Mouse (Mus musculus): ENCODE results near the gene Lhfp. TPM values are rescaled to one million over a fixed set of nuclear protein-coding genes. Genes with fewer than 3 reads are reported as not detected.

Lhfp gene
- polyA plus RNA-seq, 1 experiment: 17.8 TPM

DNA sequence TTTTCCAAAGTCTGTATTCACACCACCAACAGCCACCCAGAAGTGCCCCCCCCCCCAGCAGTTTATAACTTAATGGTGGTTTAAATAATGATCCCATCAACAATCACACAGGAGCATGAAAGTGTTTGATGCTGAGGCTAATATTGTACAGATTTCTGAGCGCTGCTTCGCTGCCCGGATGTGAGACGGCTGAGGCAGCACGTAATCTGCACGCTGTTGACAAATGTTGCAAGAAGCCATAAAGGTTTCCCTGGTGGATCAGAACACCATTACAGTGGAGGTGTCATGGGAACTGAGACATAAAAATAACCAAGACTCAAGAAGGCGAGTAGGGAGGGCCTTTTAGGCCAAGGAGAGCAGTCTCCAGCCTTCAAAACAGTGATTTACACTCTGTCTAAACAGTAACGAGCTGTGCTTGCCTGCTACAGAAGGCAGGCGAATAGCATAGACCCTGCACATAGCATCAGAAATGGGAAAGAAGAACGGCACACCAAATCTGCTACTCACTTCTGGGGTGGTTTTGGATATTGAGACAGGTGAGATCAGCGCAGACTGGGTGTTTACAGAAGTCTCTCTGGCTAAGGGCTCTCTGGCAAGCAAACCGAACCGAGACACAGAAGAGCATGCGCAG lies 248.4 kb downstream of the Lhfp start:
- no peak for TF ChIP-seq POLR2AphosphoS2 (IDR thresholded peaks at IDR 0.05; ENCODE audit: insufficient read length, low read depth)
- no peak for TF ChIP-seq USF1 (IDR thresholded peaks at IDR 0.05; ENCODE audit: low read depth)
- TF ChIP-seq CEBPB (IDR thresholded peaks at IDR 0.05; ENCODE audit: insufficient read depth, poor library complexity, severe bottlenecking): no peak
- no peak for TF ChIP-seq TCF12 (IDR thresholded peaks at IDR 0.05; ENCODE audit: insufficient read depth, poor library complexity, severe bottlenecking)
- Histone ChIP-seq H3ac (ENCODE audit: control insufficient read depth, insufficient read length) (no peak overlapping the region), H3K4me2 (ENCODE audit: low read depth) (no peak overlapping the region), H3K79me2 (ENCODE audit: control insufficient read depth, insufficient read depth) (no peaks in the 10 kb centered on the region), H3K36me3 (ENCODE audit: control insufficient read depth, insufficient read depth) (no peaks in the 10 kb centered on the region), H3K4me3 (no peak overlapping the region), H3K27me3 (ENCODE audit: control insufficient read depth, insufficient read depth, insufficient read length) (no peaks in the 10 kb centered on the region)

DNA sequence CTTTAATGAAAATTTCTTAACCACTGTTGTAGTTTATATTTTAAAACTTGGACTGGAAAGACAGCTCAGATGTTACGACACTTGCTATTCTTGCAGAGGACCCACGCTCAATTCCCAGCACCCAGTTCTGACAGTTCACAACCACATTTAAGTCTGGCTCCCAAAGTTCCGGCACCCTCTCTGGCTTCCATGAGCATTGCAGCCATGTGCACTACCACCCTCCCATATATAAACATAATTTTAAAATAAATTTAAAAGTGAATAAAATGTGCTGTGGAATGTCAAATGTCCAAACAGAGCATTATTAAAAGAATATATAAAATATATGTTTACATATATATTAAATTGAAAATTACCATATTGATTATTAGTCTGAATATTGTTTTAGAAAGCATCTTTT lies 249.9 kb downstream of the Lhfp start:
- no peak overlapping the region for H3ac ChIP-seq (ENCODE audit: control insufficient read depth, insufficient read length)
- no peak overlapping the region for H3K4me2 ChIP-seq (ENCODE audit: low read depth)
- H3K79me2 ChIP-seq (ENCODE audit: control insufficient read depth, insufficient read depth): no peaks in the 10 kb centered on the region
- no peaks in the 10 kb centered on the region for H3K27me3 ChIP-seq (ENCODE audit: control insufficient read depth, insufficient read depth, insufficient read length)
- H3K36me3 ChIP-seq (ENCODE audit: control insufficient read depth, insufficient read depth): no peaks in the 10 kb centered on the region
- TF ChIP-seq TCF3 (IDR thresholded peaks at IDR 0.05; ENCODE audit: insufficient read length, low read depth): no peak
- no peak overlapping the region for H3K4me3 ChIP-seq

DNA sequence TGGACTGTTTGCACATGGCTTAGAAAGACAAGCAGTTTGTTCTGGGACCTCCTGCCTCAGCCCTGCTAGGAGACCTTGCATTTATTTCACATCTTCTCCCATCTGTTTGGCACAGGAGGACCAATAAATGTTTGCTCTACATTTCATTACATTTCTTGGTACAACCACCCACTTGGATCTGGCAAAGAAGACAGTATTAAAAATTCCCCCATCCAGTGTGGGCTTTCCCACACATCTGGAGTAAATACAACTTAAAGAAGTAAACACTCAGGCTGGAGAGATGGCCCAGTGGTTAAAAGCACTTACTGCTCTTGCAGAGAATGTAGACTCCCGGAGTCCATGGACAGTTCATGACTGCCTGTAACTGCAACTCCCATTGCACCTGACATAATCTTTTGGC lies 250.6 kb downstream of the Lhfp start:
- Histone ChIP-seq H3K27me3 (ENCODE audit: control insufficient read depth, insufficient read depth, insufficient read length) (no peaks in the 10 kb centered on the region), H3K79me2 (ENCODE audit: control insufficient read depth, insufficient read depth) (no peaks in the 10 kb centered on the region), H3K4me3 (no peak overlapping the region), H3ac (ENCODE audit: control insufficient read depth, insufficient read length) (no peak overlapping the region), H3K4me2 (ENCODE audit: low read depth) (no peak overlapping the region), H3K36me3 (ENCODE audit: control insufficient read depth, insufficient read depth) (no peaks in the 10 kb centered on the region)
- no peak for TF ChIP-seq USF1 (IDR thresholded peaks at IDR 0.05; ENCODE audit: low read depth)
- no peak for TF ChIP-seq POLR2A (IDR thresholded peaks at IDR 0.05; ENCODE audit: insufficient read length, low read depth)
- TF ChIP-seq E2F4 (IDR thresholded peaks at IDR 0.05; ENCODE audit: insufficient read depth): no peak
- TF ChIP-seq REST (IDR thresholded peaks at IDR 0.05; ENCODE audit: insufficient read depth, insufficient read length): no peak
- TF ChIP-seq CEBPB (IDR thresholded peaks at IDR 0.05; ENCODE audit: insufficient read depth, poor library complexity, severe bottlenecking): no peak
- TF ChIP-seq MAX (IDR thresholded peaks at IDR 0.05; ENCODE audit: low read depth): no peak
- TF ChIP-seq MYOG (IDR thresholded peaks at IDR 0.05; ENCODE audit: control insufficient read depth in 1 of 3, insufficient read depth in 1 of 3, insufficient read length in 2 of 3, low read depth in 2 of 3): no peak
- TF ChIP-seq MYOD1 (IDR thresholded peaks at IDR 0.05; ENCODE audit: control insufficient read depth in 1 of 3, insufficient read length in 2 of 3, low read depth in 2 of 3): no peak
- TF ChIP-seq POLR2AphosphoS2 (IDR thresholded peaks at IDR 0.05; ENCODE audit: insufficient read length, low read depth): no peak
- TF ChIP-seq TCF12 (IDR thresholded peaks at IDR 0.05; ENCODE audit: insufficient read depth, poor library complexity, severe bottlenecking): no peak
- no peak for TF ChIP-seq SRF (IDR thresholded peaks at IDR 0.05; ENCODE audit: control insufficient read depth, insufficient read length, low read depth)
- no peak for TF ChIP-seq TCF3 (IDR thresholded peaks at IDR 0.05; ENCODE audit: insufficient read length, low read depth)

DNA sequence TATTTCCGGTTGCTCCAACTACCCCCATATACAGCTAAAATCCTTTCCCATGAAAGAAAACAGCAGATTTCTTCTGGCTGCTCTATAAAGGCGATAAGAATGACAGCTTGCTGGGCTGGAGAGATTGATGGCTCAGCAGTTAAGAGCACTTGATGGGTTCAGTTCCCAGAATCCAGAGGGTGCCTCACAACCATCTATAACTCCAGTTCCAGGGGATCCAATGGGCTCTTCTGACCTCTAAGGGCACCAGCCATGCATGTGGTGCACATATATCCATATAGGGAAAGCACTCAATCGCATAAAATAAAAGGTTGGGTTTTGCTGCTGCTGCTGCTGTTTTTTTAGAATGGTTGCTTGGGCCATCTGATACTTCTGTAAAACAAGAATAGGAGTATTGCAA lies 251.1 kb downstream of the Lhfp start:
- no peak overlapping the region for H3ac ChIP-seq (ENCODE audit: control insufficient read depth, insufficient read length)
- no peaks in the 10 kb centered on the region for H3K36me3 ChIP-seq (ENCODE audit: control insufficient read depth, insufficient read depth)
- H3K79me2 ChIP-seq (ENCODE audit: control insufficient read depth, insufficient read depth): no peaks in the 10 kb centered on the region
- H3K4me3 ChIP-seq: no peak overlapping the region
- no peaks in the 10 kb centered on the region for H3K27me3 ChIP-seq (ENCODE audit: control insufficient read depth, insufficient read depth, insufficient read length)
- no peak overlapping the region for H3K4me2 ChIP-seq (ENCODE audit: low read depth)
- TF ChIP-seq TCF3 (IDR thresholded peaks at IDR 0.05; ENCODE audit: insufficient read length, low read depth): no peak
- TF ChIP-seq SRF (IDR thresholded peaks at IDR 0.05; ENCODE audit: control insufficient read depth, insufficient read length, low read depth): no peak
- TF ChIP-seq MYOG (IDR thresholded peaks at IDR 0.05; ENCODE audit: control insufficient read depth in 1 of 3, insufficient read depth in 1 of 3, insufficient read length in 2 of 3, low read depth in 2 of 3): no peak

DNA sequence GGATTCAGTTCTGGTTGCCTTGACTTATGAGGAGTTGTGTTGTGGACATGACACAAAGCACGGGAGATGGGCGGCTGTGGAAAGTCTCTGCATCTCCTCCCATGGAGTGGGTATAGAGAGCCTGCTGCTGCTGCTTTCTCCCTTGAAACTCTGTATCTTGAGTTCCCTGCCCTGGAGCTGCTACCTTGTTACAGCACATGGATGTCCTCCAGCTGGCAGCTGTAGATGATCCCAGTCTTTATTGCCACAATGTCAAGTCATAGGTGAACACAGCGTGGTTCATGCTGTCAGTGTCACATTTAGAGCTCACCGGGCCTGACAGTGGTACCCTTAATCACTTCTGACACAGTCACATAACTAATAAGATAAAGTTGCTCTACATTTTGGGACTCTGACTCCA lies 251.7 kb downstream of the Lhfp start:
- Histone ChIP-seq H3ac (ENCODE audit: control insufficient read depth, insufficient read length) (no peak overlapping the region), H3K27me3 (ENCODE audit: control insufficient read depth, insufficient read depth, insufficient read length) (no peaks in the 10 kb centered on the region), H3K36me3 (ENCODE audit: control insufficient read depth, insufficient read depth) (no peaks in the 10 kb centered on the region), H3K4me3 (no peak overlapping the region), H3K79me2 (ENCODE audit: control insufficient read depth, insufficient read depth) (no peaks in the 10 kb centered on the region), H3K4me2 (ENCODE audit: low read depth) (no peak overlapping the region)
- no peak for TF ChIP-seq CEBPB (IDR thresholded peaks at IDR 0.05; ENCODE audit: insufficient read depth, poor library complexity, severe bottlenecking)
- no peak for TF ChIP-seq MYOD1 (IDR thresholded peaks at IDR 0.05; ENCODE audit: control insufficient read depth in 1 of 3, insufficient read length in 2 of 3, low read depth in 2 of 3)
- no peak for TF ChIP-seq E2F4 (IDR thresholded peaks at IDR 0.05; ENCODE audit: insufficient read depth)
- no peak for TF ChIP-seq MAX (IDR thresholded peaks at IDR 0.05; ENCODE audit: low read depth)
- TF ChIP-seq SRF (IDR thresholded peaks at IDR 0.05; ENCODE audit: control insufficient read depth, insufficient read length, low read depth): no peak
- TF ChIP-seq TCF3 (IDR thresholded peaks at IDR 0.05; ENCODE audit: insufficient read length, low read depth): no peak
- TF ChIP-seq USF1 (IDR thresholded peaks at IDR 0.05; ENCODE audit: low read depth): no peak
- TF ChIP-seq REST (IDR thresholded peaks at IDR 0.05; ENCODE audit: insufficient read depth, insufficient read length): no peak

Data from myocyte (in vitro differentiated cells).